Mouse (Mus musculus) myocyte (in vitro differentiated cells): Measurements from ENCODE around the gene Pdilt.

ENCODE experiments used
- MYOG ChIP-seq, 3 experiments: IDR thresholded peaks; one replicate each; pipeline ENCODE4 v1.6.1; 2011; ENCODE audit warnings: control low read depth in 2 of 3, low read depth in 2 of 3, mild to moderate bottlenecking in 2 of 3; ENCODE audit not compliant: insufficient read length in 2 of 3, control insufficient read depth in 1 of 3, insufficient read depth in 1 of 3
- POLR2A ChIP-seq: IDR thresholded peaks from one replicate; pipeline ENCODE4 v1.6.1; 2011; ENCODE audit warnings: low read depth, mild to moderate bottlenecking, control low read depth, moderate library complexity; ENCODE audit not compliant: insufficient read length
- POLR2AphosphoS2 ChIP-seq: IDR thresholded peaks from one replicate; pipeline ENCODE4 v1.6.1; 2011; ENCODE audit warnings: low read depth, control low read depth; ENCODE audit not compliant: insufficient read length
- REST ChIP-seq: IDR thresholded peaks from one replicate; pipeline ENCODE4 v1.6.1; 2011; ENCODE audit warnings: mild to moderate bottlenecking, control low read depth, moderate library complexity; ENCODE audit not compliant: insufficient read depth, insufficient read length
- TCF12 ChIP-seq: IDR thresholded peaks from one replicate; pipeline ENCODE4 v1.6.1; 2011; ENCODE audit warnings: mild to moderate bottlenecking, control low read depth; ENCODE audit not compliant: poor library complexity, insufficient read depth, severe bottlenecking

- TF ChIP-seq POLR2A (no peak), TCF12 (no peak), POLR2AphosphoS2 (no peak), MYOG (IDR thresholded peaks at IDR 0.05; ENCODE audit: control insufficient read depth in 1 of 3, insufficient read depth in 1 of 3, insufficient read length in 2 of 3, low read depth in 2 of 3) (no peak), REST (no peak)
These were observed 27.4 kb upstream of the Pdilt start for GRCm38 (mm10) chr7:119550471-119551222.
